Mouse (Mus musculus) bone marrow macrophage, adult 2 months (primary cell): Measurements from ENCODE around the gene Cuta.

Source experiments
- CTCF ChIP-seq: IDR thresholded peaks from 2 replicates; pipeline ENCODE4 v1.5.1; 2012; ENCODE audit warnings: low read depth, mild to moderate bottlenecking, low read length, moderate library complexity
- POLR2A ChIP-seq: IDR thresholded peaks from 2 replicates; pipeline ENCODE4 v1.6.1; 2012; ENCODE audit warnings: mild to moderate bottlenecking, low read depth, low read length, borderline replicate concordance

DNA sequence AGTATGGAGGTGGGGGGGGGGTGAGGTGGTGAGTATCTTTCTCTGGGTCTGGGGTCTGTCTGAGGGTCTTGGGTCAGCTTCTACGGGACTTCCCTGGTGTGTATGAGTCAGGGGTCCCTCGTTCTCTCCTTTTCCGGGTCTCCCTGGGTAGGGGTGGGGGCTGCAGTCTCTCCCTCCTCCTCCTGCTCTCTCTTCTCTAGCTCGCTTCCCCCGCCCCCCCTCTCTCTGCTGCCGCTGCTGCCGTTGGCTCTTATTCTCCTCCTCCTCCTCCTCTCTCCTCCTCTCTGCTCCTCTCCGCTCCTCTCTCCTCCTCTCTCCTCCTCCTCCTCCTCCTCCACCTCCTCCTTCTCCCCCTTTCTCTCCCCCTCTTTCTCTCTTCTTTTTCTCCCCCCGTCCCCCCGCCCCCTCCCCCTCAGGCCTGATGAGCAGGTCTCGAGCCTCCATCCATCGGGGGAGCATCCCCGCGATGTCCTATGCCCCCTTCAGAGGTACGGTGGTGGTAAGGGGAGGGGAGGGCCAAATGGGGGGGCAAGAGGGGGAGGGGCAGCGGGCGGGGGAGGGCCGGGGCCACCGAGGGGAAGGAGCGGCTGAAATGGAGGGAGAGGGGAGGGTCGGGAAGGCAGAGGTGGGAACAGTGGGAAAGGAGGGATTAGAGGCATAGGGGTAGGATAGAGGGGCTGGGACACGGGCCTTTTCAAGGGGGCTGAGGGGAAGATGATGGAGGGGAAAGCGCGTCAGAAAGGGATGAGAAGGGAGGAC, 1.8 kb upstream of the Cuta start, which contains the start of gene Syngap1:
- TF ChIP-seq POLR2A (no peak), CTCF (no peak)
